Mouse (Mus musculus) ES-E14 (cell line): ENCODE data around the gene Nol4l.

ENCODE experiments used
- CHD2 ChIP-seq: IDR thresholded peaks from 2 replicates; pipeline ENCODE4 v1.6.1; 2014; ENCODE audit warnings: mild to moderate bottlenecking, low read depth, low read length, inconsistent platforms
- HCFC1 ChIP-seq: IDR thresholded peaks from 2 replicates; pipeline ENCODE4 v1.6.1; 2012; ENCODE audit warnings: low read length, inconsistent platforms, borderline replicate concordance; ENCODE audit not compliant: insufficient read depth
- MAFK ChIP-seq: IDR thresholded peaks from 2 replicates; pipeline ENCODE4 v1.6.1; 2014; ENCODE audit warnings: mild to moderate bottlenecking, low read depth, low read length, inconsistent platforms; ENCODE audit not compliant: insufficient read depth
- ZC3H11A ChIP-seq: IDR thresholded peaks from 2 replicates; pipeline ENCODE4 v1.6.1; 2012; ENCODE audit warnings: low read depth, mild to moderate bottlenecking, inconsistent platforms, low read length, borderline replicate concordance
- ZNF384 ChIP-seq: IDR thresholded peaks from 2 replicates; pipeline ENCODE4 v1.6.1; 2012; ENCODE audit warnings: low read depth, low read length, inconsistent platforms

DNA sequence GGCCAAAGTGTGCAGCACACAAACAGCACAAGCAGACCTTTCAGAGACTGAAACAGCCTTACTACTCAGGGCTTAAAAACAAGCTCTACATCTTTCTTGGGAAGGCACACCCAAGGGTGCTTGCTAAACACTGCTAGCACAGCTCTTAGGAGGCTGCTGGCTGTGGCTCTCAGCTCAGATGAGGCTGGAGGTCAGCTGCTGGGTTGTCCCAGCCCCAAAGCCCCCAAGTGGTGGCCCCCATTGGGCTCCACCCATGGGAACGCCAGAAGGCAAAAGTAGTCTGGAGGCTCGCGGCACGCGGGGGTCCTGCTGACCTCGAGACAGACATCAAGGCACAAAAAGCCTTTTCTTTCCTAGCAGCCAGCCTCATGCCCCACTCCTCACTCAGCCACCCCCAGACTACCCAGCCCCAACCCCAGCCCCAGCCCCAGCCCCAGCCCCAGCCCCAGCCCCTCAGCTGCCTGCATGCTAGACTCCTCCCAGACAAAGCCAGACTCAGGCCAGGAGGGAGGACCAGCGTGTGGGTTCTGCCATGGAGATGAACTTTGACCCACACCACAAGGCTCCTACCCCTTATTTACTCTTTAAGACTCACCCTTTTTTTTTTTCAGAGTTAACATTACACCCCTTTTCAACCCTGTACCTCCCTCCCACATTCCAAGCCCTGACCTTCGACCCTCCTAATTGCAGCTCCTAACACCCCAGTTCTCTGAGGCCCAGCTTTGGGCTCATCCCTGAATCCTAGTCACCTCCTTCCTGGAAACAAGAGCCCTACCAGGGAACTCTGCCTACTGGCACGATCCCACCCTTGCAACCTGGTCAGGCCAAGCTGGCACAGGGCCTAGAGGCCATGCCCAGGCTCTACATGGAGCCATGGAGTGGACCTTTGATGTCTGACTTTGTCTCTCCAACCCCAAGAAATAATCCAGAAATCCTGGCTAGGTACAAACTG lies 94.6 kb downstream of the Nol4l start:
- no peak for TF ChIP-seq CHD2
- TF ChIP-seq ZC3H11A: no peak
- peak; percentile 23; the same call in 1 of the 2 replicates for TF ChIP-seq ZNF384
- TF ChIP-seq MAFK: no peak
- no peak for TF ChIP-seq HCFC1
